Mouse (Mus musculus): ENCODE data around the gene Bglap3. TPM values are rescaled to one million over a fixed set of nuclear protein-coding genes. Genes with fewer than 3 reads are reported as not detected.
"Not testable (repeated sequence)": the region's sequence is repeated elsewhere in the genome, so short reads cannot be mapped to it uniquely, and the experiment has no call there.

The Bglap3 gene
- 1.7 TPM in 1 of 2 replicates, not detected in the other for polyA plus RNA-seq (2012; rRNA removed)

GRCm38 (mm10) chr3:88372643-88373042 lies at the start of gene Bglap3:
Bglap3 (minus strand) TSS chr3:88372743.
- H3K4me1 ChIP-seq (ENCODE audit: control insufficient read depth, insufficient read depth, low read length); H3K27me3 ChIP-seq (ENCODE audit: control insufficient read depth, insufficient read depth, low read length); H3K4me3 ChIP-seq (ENCODE audit: control insufficient read depth, low read depth, low read length); H3K27ac ChIP-seq (ENCODE audit: control insufficient read depth, insufficient read depth, low read depth, low read length); H3K36me3 ChIP-seq (ENCODE audit: control insufficient read depth, insufficient read depth, low read length): not testable (repeated sequence)

DNA sequence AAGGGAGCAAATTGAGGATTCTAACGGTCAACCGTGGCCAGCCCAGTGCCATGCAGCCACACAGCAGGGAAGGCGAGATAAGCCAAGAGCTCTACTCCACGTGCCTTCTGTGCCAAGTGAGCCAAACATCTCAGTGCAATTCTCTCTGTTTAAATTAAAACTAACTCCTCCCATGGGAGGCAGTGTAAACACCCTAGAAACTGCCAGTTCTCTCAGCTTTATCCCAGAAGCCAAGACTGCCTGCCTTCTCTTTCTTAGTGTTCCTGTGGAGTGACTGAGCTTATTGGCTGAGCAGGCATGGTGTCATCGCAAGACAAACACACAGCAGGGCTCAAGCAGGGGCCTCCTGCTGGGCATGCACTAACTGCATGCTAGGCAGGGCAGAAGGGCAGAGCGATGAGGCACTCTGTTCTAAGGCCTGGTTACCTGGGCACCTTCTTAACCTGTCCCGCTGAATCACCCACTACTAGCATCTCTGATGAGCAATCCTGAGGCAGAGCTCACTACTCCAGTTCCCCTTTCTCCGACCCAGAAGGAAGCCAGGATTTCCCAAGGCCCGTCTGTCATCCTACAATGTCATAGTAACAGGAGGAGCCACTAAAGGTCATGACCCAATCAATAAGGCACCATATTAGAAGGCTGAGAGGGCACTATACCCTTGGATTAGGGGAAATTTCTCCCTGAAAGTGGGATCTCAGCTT lies 49.6 kb upstream of the Bglap3 start:
- peaks cover 5% of the 10 kb centered on the region for H3K4me1 ChIP-seq (ENCODE audit: control insufficient read depth, insufficient read depth, low read length)
- no peak overlapping the region for H3K27ac ChIP-seq (ENCODE audit: control insufficient read depth, insufficient read depth, low read depth, low read length)
- no peak overlapping the region for H3K4me3 ChIP-seq (ENCODE audit: control insufficient read depth, low read depth, low read length)
- TF ChIP-seq CTCF (IDR thresholded peaks at IDR 0.05; ENCODE audit: control insufficient read depth, insufficient read depth, insufficient replicate concordance, low read depth, low read length), result no peak
- peaks cover 4% of the 10 kb centered on the region for H3K36me3 ChIP-seq (ENCODE audit: control insufficient read depth, insufficient read depth, low read length)
- no peaks in the 10 kb centered on the region for H3K27me3 ChIP-seq (ENCODE audit: control insufficient read depth, insufficient read depth, low read length)

DNA sequence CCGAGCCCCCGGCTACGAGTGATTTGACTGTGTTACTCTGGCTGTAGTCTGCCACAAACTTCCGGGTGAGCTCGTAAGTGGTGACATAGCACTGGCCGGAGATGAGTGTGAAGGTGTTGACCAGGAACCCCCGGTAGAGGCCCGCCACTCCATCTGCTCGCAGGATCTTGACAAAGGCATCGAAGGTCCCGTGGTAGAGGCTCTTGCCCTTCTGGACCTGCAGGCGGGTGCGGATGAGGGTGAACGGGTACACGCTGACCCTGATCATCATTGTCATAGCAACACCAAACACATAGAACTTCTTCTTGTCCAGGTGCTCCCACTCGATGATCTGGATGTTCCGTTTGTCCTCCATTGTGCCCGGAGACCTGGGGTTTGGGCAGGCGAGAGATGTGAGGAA lies 48.2 kb upstream of the Bglap3 start:
- no peaks in the 10 kb centered on the region for H3K27me3 ChIP-seq (ENCODE audit: control insufficient read depth, insufficient read depth, low read length)
- H3K36me3 ChIP-seq (ENCODE audit: control insufficient read depth, insufficient read depth, low read length), result peaks cover 4% of the 10 kb centered on the region
- peaks cover 5% of the 10 kb centered on the region for H3K4me1 ChIP-seq (ENCODE audit: control insufficient read depth, insufficient read depth, low read length)
- H3K4me3 ChIP-seq (ENCODE audit: control insufficient read depth, low read depth, low read length), result no peak overlapping the region
- no peak overlapping the region for H3K27ac ChIP-seq (ENCODE audit: control insufficient read depth, insufficient read depth, low read depth, low read length)
- no peak for TF ChIP-seq POLR2A (IDR thresholded peaks at IDR 0.05; ENCODE audit: control insufficient read depth, low read depth, low read length)
- no peak for TF ChIP-seq CTCF (IDR thresholded peaks at IDR 0.05; ENCODE audit: control insufficient read depth, insufficient read depth, insufficient replicate concordance, low read depth, low read length)

GRCm38 (mm10) chr3:88418016-88418415 lies 45.5 kb upstream of the Bglap3 start:
- Histone ChIP-seq H3K27ac (ENCODE audit: control insufficient read depth, insufficient read depth, low read depth, low read length) (no peak overlapping the region), H3K4me1 (ENCODE audit: control insufficient read depth, insufficient read depth, low read length) (no peaks in the 10 kb centered on the region), H3K27me3 (ENCODE audit: control insufficient read depth, insufficient read depth, low read length) (no peaks in the 10 kb centered on the region), H3K4me3 (ENCODE audit: control insufficient read depth, low read depth, low read length) (no peak overlapping the region), H3K36me3 (ENCODE audit: control insufficient read depth, insufficient read depth, low read length) (peaks cover 4% of the 10 kb centered on the region)
- TF ChIP-seq CTCF (IDR thresholded peaks at IDR 0.05; ENCODE audit: control insufficient read depth, insufficient read depth, insufficient replicate concordance, low read depth, low read length) (no peak), POLR2A (IDR thresholded peaks at IDR 0.05; ENCODE audit: control insufficient read depth, low read depth, low read length) (no peak)

DNA sequence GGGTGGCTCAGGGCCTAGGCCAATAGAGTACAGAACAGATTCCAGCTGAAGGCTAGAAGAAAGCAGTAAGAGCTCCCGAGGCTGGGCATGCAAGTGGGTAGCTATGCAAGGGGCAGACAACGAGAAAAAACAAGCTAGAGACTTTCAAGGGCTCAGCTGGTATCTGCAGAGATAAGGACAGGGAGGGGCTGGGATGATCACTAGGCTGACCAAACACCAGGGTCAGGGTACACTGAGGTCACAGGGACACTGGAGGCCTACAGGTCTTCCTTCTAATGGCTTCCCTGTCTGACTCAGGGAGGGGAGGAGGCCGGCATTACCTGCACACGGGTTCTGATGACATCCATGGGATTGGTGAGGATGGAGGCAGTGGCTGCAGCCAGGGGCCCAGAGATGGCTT lies 43.1 kb upstream of the Bglap3 start:
- no peak overlapping the region for H3K4me3 ChIP-seq (ENCODE audit: control insufficient read depth, low read depth, low read length)
- H3K27me3 ChIP-seq (ENCODE audit: control insufficient read depth, insufficient read depth, low read length), result no peaks in the 10 kb centered on the region
- peaks cover 3% of the 10 kb centered on the region; the same call in 1 of the 2 replicates for H3K4me1 ChIP-seq (ENCODE audit: control insufficient read depth, insufficient read depth, low read length)
- TF ChIP-seq CTCF (IDR thresholded peaks at IDR 0.05; ENCODE audit: control insufficient read depth, insufficient read depth, insufficient replicate concordance, low read depth, low read length), result no peak
- no peak for TF ChIP-seq POLR2A (IDR thresholded peaks at IDR 0.05; ENCODE audit: control insufficient read depth, low read depth, low read length)
- H3K27ac ChIP-seq (ENCODE audit: control insufficient read depth, insufficient read depth, low read depth, low read length), result no peak overlapping the region
- peaks cover 4% of the 10 kb centered on the region for H3K36me3 ChIP-seq (ENCODE audit: control insufficient read depth, insufficient read depth, low read length)

DNA sequence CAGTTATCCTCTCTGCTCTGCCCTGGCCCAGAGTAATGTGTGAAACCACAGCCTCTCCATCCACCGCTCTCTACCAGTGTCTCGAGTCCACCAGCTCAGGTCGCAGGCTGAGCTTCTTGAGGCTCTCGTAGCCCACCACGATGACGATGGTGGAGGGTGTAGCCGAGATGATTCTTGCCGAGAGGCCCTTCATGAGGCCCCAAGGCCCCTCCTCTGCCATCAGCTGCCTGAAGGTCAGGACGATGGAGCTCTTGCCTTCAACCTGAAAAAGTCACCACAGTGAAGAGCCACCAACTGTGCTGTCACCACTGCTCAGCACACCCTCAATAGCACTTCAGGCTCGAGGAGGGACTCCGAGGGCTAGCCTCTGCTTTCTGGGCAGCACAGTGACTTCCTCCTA lies 40.1 kb upstream of the Bglap3 start:
- Histone ChIP-seq H3K4me1 (ENCODE audit: control insufficient read depth, insufficient read depth, low read length) (peaks cover 9% of the 10 kb centered on the region), H3K36me3 (ENCODE audit: control insufficient read depth, insufficient read depth, low read length) (no peaks in the 10 kb centered on the region; the same call in 1 of the 2 replicates), H3K27me3 (ENCODE audit: control insufficient read depth, insufficient read depth, low read length) (no peaks in the 10 kb centered on the region), H3K4me3 (ENCODE audit: control insufficient read depth, low read depth, low read length) (no peak overlapping the region), H3K27ac (ENCODE audit: control insufficient read depth, insufficient read depth, low read depth, low read length) (no peak overlapping the region)
- TF ChIP-seq CTCF (IDR thresholded peaks at IDR 0.05; ENCODE audit: control insufficient read depth, insufficient read depth, insufficient replicate concordance, low read depth, low read length), result no peak
- no peak for TF ChIP-seq POLR2A (IDR thresholded peaks at IDR 0.05; ENCODE audit: control insufficient read depth, low read depth, low read length)

DNA sequence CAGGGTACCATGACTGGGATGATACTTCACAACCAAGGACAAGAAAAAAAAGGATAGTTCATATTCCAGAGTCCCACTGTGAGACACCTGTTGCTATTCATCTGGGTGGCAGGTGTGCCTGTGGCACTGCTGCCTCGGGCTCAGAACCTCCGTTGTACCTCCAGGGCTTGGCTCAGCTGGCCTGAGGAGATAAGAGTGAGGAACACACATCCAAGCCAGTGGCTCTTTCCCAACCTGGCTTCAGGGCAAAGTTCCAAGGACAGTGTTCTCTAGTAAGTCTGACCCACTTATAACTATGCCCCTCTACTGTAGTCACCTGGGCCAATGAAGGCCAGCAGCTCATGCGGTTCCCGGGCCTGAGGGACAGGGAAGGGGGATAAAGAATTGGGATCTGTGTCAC lies 39.1 kb upstream of the Bglap3 start:
- no peak overlapping the region for H3K4me3 ChIP-seq (ENCODE audit: control insufficient read depth, low read depth, low read length)
- H3K4me1 ChIP-seq (ENCODE audit: control insufficient read depth, insufficient read depth, low read length), result peaks cover 9% of the 10 kb centered on the region
- no peak for TF ChIP-seq POLR2A (IDR thresholded peaks at IDR 0.05; ENCODE audit: control insufficient read depth, low read depth, low read length)
- TF ChIP-seq CTCF (IDR thresholded peaks at IDR 0.05; ENCODE audit: control insufficient read depth, insufficient read depth, insufficient replicate concordance, low read depth, low read length), result no peak
- H3K36me3 ChIP-seq (ENCODE audit: control insufficient read depth, insufficient read depth, low read length), result no peaks in the 10 kb centered on the region
- no peak overlapping the region for H3K27ac ChIP-seq (ENCODE audit: control insufficient read depth, insufficient read depth, low read depth, low read length)
- H3K27me3 ChIP-seq (ENCODE audit: control insufficient read depth, insufficient read depth, low read length), result no peaks in the 10 kb centered on the region

DNA sequence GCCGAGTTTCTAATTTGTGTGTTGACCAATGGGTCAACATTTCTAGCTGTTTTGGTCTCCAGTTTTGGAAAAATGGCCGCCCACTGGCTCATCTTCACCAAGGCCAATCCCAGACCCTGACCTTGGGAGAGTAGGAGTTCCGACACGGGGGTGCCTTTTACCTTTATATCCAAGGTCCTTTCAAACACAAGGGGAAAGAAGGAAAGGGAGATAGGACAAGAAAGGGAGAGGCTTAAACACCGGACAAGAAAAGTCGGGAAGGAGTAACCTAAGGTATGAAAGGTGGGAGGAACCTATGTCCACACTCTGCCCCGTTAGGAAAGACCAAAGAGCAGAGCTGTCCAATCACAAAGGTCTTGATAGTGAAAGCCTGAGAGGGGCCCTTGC lies 38.1 kb upstream of the Bglap3 start:
- Histone ChIP-seq H3K36me3 (ENCODE audit: control insufficient read depth, insufficient read depth, low read length) (no peaks in the 10 kb centered on the region), H3K27ac (ENCODE audit: control insufficient read depth, insufficient read depth, low read depth, low read length) (peak overlapping the region; percentile 54), H3K27me3 (ENCODE audit: control insufficient read depth, insufficient read depth, low read length) (no peaks in the 10 kb centered on the region), H3K4me1 (ENCODE audit: control insufficient read depth, insufficient read depth, low read length) (peaks cover 9% of the 10 kb centered on the region), H3K4me3 (ENCODE audit: control insufficient read depth, low read depth, low read length) (peak overlapping the region; percentile 61)
- TF ChIP-seq POLR2A (IDR thresholded peaks at IDR 0.05; ENCODE audit: control insufficient read depth, low read depth, low read length), result no peak
- TF ChIP-seq CTCF (IDR thresholded peaks at IDR 0.05; ENCODE audit: control insufficient read depth, insufficient read depth, insufficient replicate concordance, low read depth, low read length), result no peak
